Mouse (Mus musculus) bone marrow, adult 2 months (tissue): ENCODE measurements around the gene Commd7. TPM values are rescaled to one million over a fixed set of nuclear protein-coding genes. Genes with fewer than 3 reads are reported as not detected.

ENCODE experiments used
- H3K27ac ChIP-seq: fragments of 200-500 bp; 2 replicates; pipeline ENCODE4 v1.5.1; 2012; ENCODE audit warnings: low read depth, mild to moderate bottlenecking, control low read depth, inconsistent platforms, low read length; ENCODE audit not compliant: control insufficient read depth, poor library complexity, insufficient read depth
- H3K4me1 ChIP-seq: fragments of 200-500 bp; 2 replicates; pipeline ENCODE4 v1.6.1; 2011; ENCODE audit warnings: low read length; ENCODE audit not compliant: control insufficient read depth, insufficient read depth
- H3K4me3 ChIP-seq: fragments of 200-500 bp; replicated peaks from 2 replicates; pipeline ENCODE3; 2011; ENCODE audit warnings: mild to moderate bottlenecking, low read depth, low read length, control low read depth; ENCODE audit not compliant: control insufficient read depth
- CTCF ChIP-seq: fragments of 200-500 bp; IDR thresholded peaks from 2 replicates; pipeline ENCODE4 v1.5.1; 2011; ENCODE audit warnings: low read length, control low read depth; ENCODE audit not compliant: control insufficient read depth, insufficient read depth
- POLR2A ChIP-seq: fragments of 200-500 bp; IDR thresholded peaks from 2 replicates; pipeline ENCODE4 v1.6.1; 2011; ENCODE audit warnings: low read depth, mild to moderate bottlenecking, control low read depth, low read length, borderline replicate concordance; ENCODE audit not compliant: control insufficient read depth
- WGBS: fragments of 180-500 bp; shearing (Covaris S2); methylation state at CpG from one replicate; pipeline ENCODE4 v1.1.7; 2018; 5-methylcytosine and 5-hydroxymethylcytosine counted together
- polyA plus RNA-seq: library from polyadenylated mRNA; stranded (reverse); fragments of >200 nt; gene quantifications from 2 replicates; pipeline ENCODE4 v1.2.4, GENCODE M21; 2011; ENCODE audit warnings: low replicate concordance; ENCODE audit not compliant: missing spikeins, insufficient read depth, insufficient read length

Gene Commd7
- polyA plus RNA-seq, 1 experiment, result 22.0 TPM

DNA sequence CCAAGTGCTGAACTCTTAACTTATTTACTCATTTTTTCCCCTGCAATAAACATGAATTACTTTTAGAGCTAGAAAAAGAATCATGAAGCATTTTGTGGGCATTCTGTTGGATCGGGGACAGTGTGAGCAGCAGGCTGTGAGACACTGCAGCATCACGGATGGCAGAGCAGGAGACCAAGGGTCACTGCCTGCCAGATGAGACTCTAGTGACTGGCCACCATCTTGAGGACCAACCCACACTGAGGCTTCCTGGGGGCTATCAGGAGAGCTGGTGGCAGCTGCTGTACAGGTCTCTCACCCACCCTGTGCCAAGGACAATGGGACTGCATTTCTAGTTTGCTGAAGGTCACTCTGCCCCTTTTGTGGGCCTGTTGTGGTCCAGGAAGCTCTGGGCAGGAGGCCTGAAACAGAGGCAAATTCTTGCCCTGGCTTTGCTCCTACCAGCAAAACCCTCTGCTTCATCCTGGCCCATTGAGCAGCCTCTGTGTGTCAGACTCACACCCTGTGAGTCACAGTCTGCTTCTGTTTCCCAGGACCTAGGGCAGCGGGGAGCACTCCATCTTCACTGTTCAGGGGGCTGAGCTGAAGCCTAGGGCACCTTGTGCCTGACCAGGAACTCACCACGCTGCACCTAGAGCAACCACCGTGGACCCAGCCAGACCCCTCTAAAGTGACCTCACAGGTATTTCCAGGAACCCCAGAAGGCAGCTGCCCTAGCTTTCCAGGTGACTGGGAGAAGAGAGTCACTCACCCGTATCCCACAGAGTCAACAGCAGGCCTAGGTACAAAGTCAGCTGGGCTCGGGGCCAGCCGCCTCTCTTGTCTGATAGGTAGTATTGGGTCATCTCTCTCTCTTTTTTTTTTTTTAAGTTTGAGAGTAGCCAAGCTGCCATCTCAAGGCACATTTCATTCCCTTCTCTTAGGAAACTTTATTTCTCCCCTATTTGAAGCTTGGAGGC is 40.2 kb downstream of the Commd7 start:
- no peak for TF ChIP-seq CTCF
- TF ChIP-seq POLR2A, result no peak
- no peaks in the 10 kb centered on the region; the same call in 1 of the 2 replicates for H3K4me1 ChIP-seq
- H3K4me3 ChIP-seq, result no peak overlapping the region
- H3K27ac ChIP-seq, result no peak overlapping the region
- WGBS, result 82% methylated on average over 8 of the region's 8 CpGs

DNA sequence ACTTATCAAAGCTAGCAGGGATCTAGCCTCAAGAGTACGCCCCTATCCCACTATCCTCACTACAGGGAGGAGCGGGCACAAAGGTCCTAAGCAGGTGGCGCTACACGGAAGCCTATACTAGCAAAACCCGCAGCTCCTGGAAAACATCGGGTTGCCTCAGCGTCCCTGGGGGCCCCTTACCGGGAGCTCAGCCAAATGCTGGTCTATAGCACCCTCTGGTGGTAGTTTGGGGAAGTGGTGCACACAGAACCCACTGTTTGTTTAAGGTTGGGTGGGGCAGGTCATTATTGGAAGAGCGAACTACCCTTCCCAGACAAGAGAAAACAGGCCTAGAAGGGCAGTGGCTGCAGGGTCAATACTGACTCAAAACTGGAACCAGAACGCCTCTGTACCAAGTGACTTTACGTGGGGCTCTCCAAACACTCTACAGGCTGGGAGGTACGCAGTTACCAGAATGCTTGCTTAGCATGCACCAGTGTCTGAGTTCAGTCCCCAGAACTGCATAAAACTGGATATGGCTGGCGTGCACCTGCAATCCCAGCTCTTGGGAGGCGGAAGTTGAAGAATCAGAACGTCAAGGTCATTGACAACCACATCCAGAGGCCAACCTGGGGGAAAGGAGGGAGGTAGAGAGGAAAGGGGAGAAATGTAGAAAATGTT is 45.9 kb downstream of the Commd7 start:
- TF ChIP-seq POLR2A (no peak), CTCF (peak; percentile 73)
- Histone ChIP-seq H3K4me1 (no peaks in the 10 kb centered on the region), H3K4me3 (no peak overlapping the region), H3K27ac (no peak overlapping the region)
- 14% methylated on average over 15 of the region's 15 CpGs for whole genome bisulfite sequencing

DNA sequence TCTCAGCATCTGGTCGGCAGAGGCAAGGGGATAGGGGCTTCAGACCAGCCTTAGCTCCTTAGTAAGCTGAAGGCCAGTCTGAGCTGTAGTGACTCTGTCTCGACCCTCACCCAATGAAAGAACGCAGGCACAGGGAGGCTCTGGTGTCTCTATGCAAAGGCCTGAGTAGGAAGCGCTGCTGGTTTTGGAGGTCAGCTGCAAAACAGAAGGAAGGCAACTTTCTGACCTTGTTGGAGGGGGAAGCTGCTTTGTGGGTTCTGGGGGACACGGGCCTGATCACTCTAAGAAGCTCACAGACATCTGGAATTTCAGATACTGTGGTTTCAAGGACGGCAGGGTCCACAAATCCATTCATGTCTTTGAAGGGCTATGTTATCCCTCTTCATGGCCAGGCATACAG is 46.6 kb downstream of the Commd7 start:
- WGBS, result 36% methylated on average over 6 of the region's 6 CpGs
- H3K4me1 ChIP-seq, result no peaks in the 10 kb centered on the region
- TF ChIP-seq POLR2A (no peak), CTCF (no peak)
- H3K4me3 ChIP-seq, result no peak overlapping the region
- no peak overlapping the region for H3K27ac ChIP-seq

DNA sequence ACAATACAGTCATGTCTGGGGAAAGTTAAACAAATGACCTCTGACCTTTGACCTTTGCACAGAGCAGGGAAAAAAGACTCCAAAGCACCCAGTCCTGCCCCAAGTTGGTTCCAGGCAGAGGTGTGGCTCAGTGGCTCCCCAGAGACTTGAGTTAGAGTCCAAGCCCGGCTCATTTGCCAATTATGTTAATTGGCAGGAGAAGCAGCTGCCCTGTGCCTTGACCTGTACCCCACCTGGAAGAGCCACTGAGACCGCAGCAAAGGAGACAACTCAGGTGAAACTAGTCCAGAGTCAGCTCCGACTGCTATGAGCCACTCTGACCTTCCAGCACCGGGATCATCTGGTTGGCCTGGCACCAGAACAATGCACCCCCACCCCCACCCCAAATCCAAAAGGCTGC is 48.2 kb downstream of the Commd7 start:
- no peak overlapping the region for H3K27ac ChIP-seq
- 87% methylated on average over 4 of the region's 4 CpGs for WGBS
- H3K4me1 ChIP-seq, result no peaks in the 10 kb centered on the region
- no peak for TF ChIP-seq CTCF
- TF ChIP-seq POLR2A, result no peak
- no peak overlapping the region for H3K4me3 ChIP-seq

DNA sequence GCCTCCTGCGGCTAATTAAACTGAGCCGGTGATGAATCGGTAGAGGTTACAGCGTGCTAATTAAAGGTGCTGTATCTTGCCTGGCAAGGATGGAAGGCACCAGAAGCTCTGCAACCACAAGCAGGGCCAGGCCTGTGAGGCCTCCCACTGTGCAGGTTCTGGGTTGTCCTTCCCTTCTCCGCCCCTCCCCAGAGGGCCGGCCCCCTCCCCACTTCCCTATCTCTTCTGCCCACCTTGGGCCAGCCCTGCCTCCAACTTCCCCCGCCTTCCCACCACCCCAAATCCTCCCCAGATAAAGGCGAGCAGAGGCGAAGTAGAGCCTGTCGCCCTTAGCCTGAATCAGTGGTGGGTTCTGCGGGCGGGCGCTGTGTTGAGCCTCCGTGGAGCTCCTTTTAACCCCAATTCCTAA is 48.9 kb downstream of the Commd7 start:
- 18% methylated on average over 14 of the region's 14 CpGs for WGBS
- TF ChIP-seq CTCF (no peak), POLR2A (no peak)
- H3K27ac ChIP-seq, result peak overlapping the region; percentile 25; the same call in 1 of the 2 replicates
- H3K4me3 ChIP-seq, result no peak overlapping the region
- H3K4me1 ChIP-seq, result no peaks in the 10 kb centered on the region

DNA sequence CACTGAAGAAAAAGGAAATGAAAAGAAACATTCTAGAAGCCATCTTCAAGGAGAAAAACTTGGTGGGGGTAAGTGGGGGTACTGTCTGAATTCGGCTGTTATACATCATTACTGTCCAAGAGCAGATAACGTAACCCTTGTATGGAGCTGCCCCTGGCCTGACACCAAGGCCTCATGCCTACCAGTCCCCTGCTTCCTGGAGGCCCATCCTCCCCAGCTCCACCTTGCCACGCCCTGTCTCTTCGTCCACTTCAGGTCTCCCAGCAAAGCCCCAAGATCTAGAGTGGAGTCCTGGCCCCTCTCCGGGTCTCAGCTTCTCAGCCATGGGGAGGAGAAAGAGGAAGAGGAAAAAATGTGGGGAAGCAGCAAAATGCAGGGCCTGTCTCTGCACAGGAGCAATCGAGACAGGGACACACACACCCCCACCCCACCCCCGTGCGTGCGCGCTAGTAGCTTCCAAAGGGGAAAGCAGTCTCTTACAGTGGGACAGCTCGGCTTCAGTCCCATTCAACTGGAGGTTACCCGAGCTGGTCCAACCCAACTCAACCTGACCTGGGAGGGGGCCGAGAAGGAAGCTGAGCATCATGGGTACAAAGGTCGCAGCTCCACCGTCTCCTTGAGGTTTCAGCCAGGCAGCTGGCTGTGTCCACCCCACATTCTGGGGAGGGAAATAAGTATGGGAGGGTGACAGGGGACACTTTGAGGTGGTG is 49.5 kb downstream of the Commd7 start:
- no peak overlapping the region for H3K4me3 ChIP-seq
- H3K27ac ChIP-seq, result peak overlapping the region; percentile 25; the same call in 1 of the 2 replicates
- no peak for TF ChIP-seq POLR2A
- no peak for TF ChIP-seq CTCF
- H3K4me1 ChIP-seq, result no peaks in the 10 kb centered on the region
- 23% methylated on average over 15 of the region's 15 CpGs for WGBS

DNA sequence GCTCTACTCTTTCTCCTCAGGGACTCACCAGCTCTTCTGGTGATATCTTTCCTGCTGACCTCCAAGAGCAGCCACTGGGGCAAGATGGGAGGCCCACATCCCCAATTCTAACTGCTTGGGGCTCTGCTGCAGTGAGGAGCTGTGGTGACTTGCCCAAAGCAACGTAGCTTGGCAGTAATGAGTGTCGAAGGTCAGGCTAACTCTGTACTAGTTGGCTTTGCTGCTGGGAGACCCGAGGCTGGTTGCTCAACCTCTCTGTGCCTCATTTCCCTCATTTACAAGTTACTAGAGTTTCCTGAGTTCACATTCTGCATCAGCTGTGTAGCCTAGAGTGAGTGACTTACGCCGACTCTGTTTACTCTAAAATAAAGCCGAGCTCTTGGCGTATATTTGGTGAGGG is 51.2 kb downstream of the Commd7 start:
- Histone ChIP-seq H3K4me3 (no peak overlapping the region), H3K27ac (no peak overlapping the region), H3K4me1 (no peaks in the 10 kb centered on the region)
- no peak for TF ChIP-seq CTCF
- no peak for TF ChIP-seq POLR2A
- 82% methylated on average over 7 of the region's 7 CpGs for WGBS
